Mouse (Mus musculus) forebrain, embryonic 15.5 days (tissue): ENCODE measurements at regions not wholly inside any gene's neighbourhood (a gene's known extent, or its start where the extent isn't known, plus 50 kb on each side); places are given as distances from the start of the nearest gene placed in this dataset.

ENCODE experiments used
- ATAC-seq: fragments of 200-750 bp; cut with Nextera tagmentation; replicated peaks from 2 replicates; pipeline ENCODE4 v1.8.0; 2017; ENCODE audit warnings: mild to moderate bottlenecking, moderate TSS enrichment, moderate library complexity
- H3K27ac ChIP-seq: fragments of 300-500 bp; sonication (generic); replicated peaks from 2 replicates; pipeline ENCODE4 v1.5.1; 2015; ENCODE audit warnings: mild to moderate bottlenecking, inconsistent platforms
- H3K27me3 ChIP-seq: fragments of 300-500 bp; sonication (generic); 2 replicates; pipeline ENCODE4 v1.6.1; 2015; ENCODE audit warnings: inconsistent platforms
- H3K36me3 ChIP-seq: fragments of 300-500 bp; sonication (generic); 2 replicates; pipeline ENCODE4 v1.6.1; 2015; ENCODE audit warnings: mild to moderate bottlenecking, inconsistent platforms
- H3K4me1 ChIP-seq: fragments of 300-500 bp; sonication (generic); 2 replicates; pipeline ENCODE4 v1.6.1; 2015; ENCODE audit warnings: inconsistent platforms
- H3K4me2 ChIP-seq: fragments of 300-500 bp; sonication (generic); replicated peaks from 2 replicates; pipeline ENCODE4 v1.6.1; 2015; ENCODE audit warnings: mild to moderate bottlenecking, inconsistent platforms
- H3K4me3 ChIP-seq: fragments of 300-500 bp; sonication (generic); 2 replicates; pipeline ENCODE4 v1.5.1; 2015; ENCODE audit warnings: mild to moderate bottlenecking, inconsistent platforms
- H3K9ac ChIP-seq: fragments of 300-500 bp; sonication (generic); replicated peaks from 2 replicates; pipeline ENCODE4 v1.6.1; 2015; ENCODE audit warnings: mild to moderate bottlenecking, inconsistent platforms
- H3K9me3 ChIP-seq: fragments of 300-500 bp; sonication (generic); 2 replicates; pipeline ENCODE4 v1.6.1; 2016; ENCODE audit warnings: inconsistent platforms
- WGBS: fragments of 180-500 bp; shearing (Covaris S2); methylation state at CpG from one replicate; pipeline ENCODE4 v1.1.7; 2015; ENCODE audit warnings: mixed read lengths; 5-methylcytosine and 5-hydroxymethylcytosine counted together

GRCm38 (mm10) chr1:164620129-164620528 lies 162.0 kb upstream of the Atp1b1 start:
- Histone ChIP-seq H3K4me1 (no peaks in the 10 kb centered on the region), H3K27ac (no peak overlapping the region), H3K36me3 (no peaks in the 10 kb centered on the region), H3K9ac (no peak overlapping the region), H3K9me3 (no peaks in the 10 kb centered on the region), H3K4me3 (no peak overlapping the region), H3K4me2 (no peak overlapping the region), H3K27me3 (no peaks in the 10 kb centered on the region)
- WGBS, result 83% methylated on average over 1 of the region's 1 CpGs
- no peak for ATAC-seq

- no peak overlapping the region for H3K4me2 ChIP-seq
- no peaks in the 10 kb centered on the region for H3K4me1 ChIP-seq
- H3K9me3 ChIP-seq, result no peaks in the 10 kb centered on the region
- no peaks in the 10 kb centered on the region for H3K27me3 ChIP-seq
- no peaks in the 10 kb centered on the region for H3K36me3 ChIP-seq
- no peak overlapping the region for H3K4me3 ChIP-seq
- H3K9ac ChIP-seq, result no peak overlapping the region
- no peak overlapping the region for H3K27ac ChIP-seq
- ATAC-seq, result no peak
These were observed 159.7 kb upstream of the Atp1b1 start for GRCm38 (mm10) chr1:164617871-164618270.

GRCm38 (mm10) chr1:164607061-164607460 lies 148.9 kb upstream of the Atp1b1 start:
- Histone ChIP-seq H3K4me2 (no peak overlapping the region), H3K9me3 (no peaks in the 10 kb centered on the region), H3K36me3 (no peaks in the 10 kb centered on the region), H3K4me3 (no peak overlapping the region), H3K27me3 (no peaks in the 10 kb centered on the region), H3K27ac (no peak overlapping the region), H3K9ac (no peak overlapping the region), H3K4me1 (0 out of 2 replicates have a peak, but pooled peaks cover 5% of the 10 kb centered on the region)
- no peak for ATAC-seq
- WGBS, result 52% methylated on average over 5 of the region's 5 CpGs

- no peak overlapping the region for H3K27ac ChIP-seq
- no peak overlapping the region for H3K4me2 ChIP-seq
- H3K4me1 ChIP-seq, result 0 out of 2 replicates have a peak, but pooled peaks cover 5% of the 10 kb centered on the region
- H3K9me3 ChIP-seq, result no peaks in the 10 kb centered on the region
- no peaks in the 10 kb centered on the region for H3K36me3 ChIP-seq
- H3K27me3 ChIP-seq, result no peaks in the 10 kb centered on the region
- no peak overlapping the region for H3K4me3 ChIP-seq
- ATAC-seq, result no peak; the same call in 1 of the 2 replicates
- H3K9ac ChIP-seq, result no peak overlapping the region
- WGBS, result 45% methylated on average over 8 of the region's 8 CpGs
These were observed 148.1 kb upstream of the Atp1b1 start for GRCm38 (mm10) chr1:164606141-164606754.

- WGBS, result 77% methylated on average over 3 of the region's 3 CpGs
- Histone ChIP-seq H3K4me1 (0 out of 2 replicates have a peak, but pooled peaks cover 5% of the 10 kb centered on the region), H3K27ac (no peak overlapping the region), H3K4me3 (no peak overlapping the region), H3K9ac (no peak overlapping the region), H3K36me3 (no peaks in the 10 kb centered on the region), H3K9me3 (no peaks in the 10 kb centered on the region), H3K4me2 (no peak overlapping the region), H3K27me3 (no peaks in the 10 kb centered on the region)
- no peak for ATAC-seq
These were observed 145.3 kb upstream of the Atp1b1 start for GRCm38 (mm10) chr1:164603433-164603832.

GRCm38 (mm10) chr1:164602568-164602967 lies 144.4 kb upstream of the Atp1b1 start:
- Histone ChIP-seq H3K27me3 (no peaks in the 10 kb centered on the region), H3K4me3 (no peak overlapping the region), H3K9ac (no peak overlapping the region), H3K4me2 (no peak overlapping the region), H3K27ac (no peak overlapping the region), H3K36me3 (no peaks in the 10 kb centered on the region), H3K9me3 (no peaks in the 10 kb centered on the region), H3K4me1 (0 out of 2 replicates have a peak, but pooled peaks cover 5% of the 10 kb centered on the region)
- 98% methylated on average over 5 of the region's 5 CpGs for WGBS
- no peak for ATAC-seq

- WGBS, result 50% methylated on average over 3 of the region's 3 CpGs
- H3K9me3 ChIP-seq, result no peaks in the 10 kb centered on the region
- H3K4me2 ChIP-seq, result no peak overlapping the region
- no peak overlapping the region for H3K9ac ChIP-seq
- no peaks in the 10 kb centered on the region for H3K27me3 ChIP-seq
- no peak overlapping the region for H3K4me3 ChIP-seq
- peak overlapping the region; percentile 66 for H3K27ac ChIP-seq
- ATAC-seq, result peak; percentile 91
- H3K36me3 ChIP-seq, result no peaks in the 10 kb centered on the region
- H3K4me1 ChIP-seq, result peaks cover 10% of the 10 kb centered on the region; the same call in 1 of the 2 replicates
These were observed 132.1 kb upstream of the Atp1b1 start for GRCm38 (mm10) chr1:164590205-164590613.

GRCm38 (mm10) chr1:164586066-164586989 lies 128.2 kb upstream of the Atp1b1 start:
- H3K4me3 ChIP-seq, result no peak overlapping the region
- no peaks in the 10 kb centered on the region for H3K27me3 ChIP-seq
- no peaks in the 10 kb centered on the region for H3K36me3 ChIP-seq
- WGBS, result 38% methylated on average over 11 of the region's 11 CpGs
- H3K4me1 ChIP-seq, result peaks cover 10% of the 10 kb centered on the region; the same call in 1 of the 2 replicates
- peak overlapping the region; percentile 46 for H3K27ac ChIP-seq
- no peaks in the 10 kb centered on the region for H3K9me3 ChIP-seq
- no peak for ATAC-seq
- no peak overlapping the region for H3K4me2 ChIP-seq
- H3K9ac ChIP-seq, result no peak overlapping the region

GRCm38 (mm10) chr1:164576856-164577489 lies 118.8 kb upstream of the Atp1b1 start:
- ATAC-seq, result peak; percentile 72
- Histone ChIP-seq H3K4me3 (no peak overlapping the region), H3K4me2 (no peak overlapping the region), H3K9me3 (no peaks in the 10 kb centered on the region), H3K36me3 (no peaks in the 10 kb centered on the region), H3K27ac (peak overlapping the region; percentile 53), H3K9ac (no peak overlapping the region), H3K4me1 (peaks cover 9% of the 10 kb centered on the region), H3K27me3 (no peaks in the 10 kb centered on the region)
- WGBS, result 28% methylated on average over 14 of the region's 14 CpGs

- no peak overlapping the region for H3K9ac ChIP-seq
- H3K4me2 ChIP-seq, result no peak overlapping the region
- ATAC-seq, result no peak
- no peak overlapping the region for H3K4me3 ChIP-seq
- 89% methylated on average over 5 of the region's 5 CpGs for WGBS
- H3K27ac ChIP-seq, result no peak overlapping the region
- no peaks in the 10 kb centered on the region for H3K9me3 ChIP-seq
- H3K27me3 ChIP-seq, result no peaks in the 10 kb centered on the region
- H3K4me1 ChIP-seq, result peaks cover 9% of the 10 kb centered on the region
- no peaks in the 10 kb centered on the region for H3K36me3 ChIP-seq
These were observed 115.5 kb upstream of the Atp1b1 start for GRCm38 (mm10) chr1:164573639-164574038.

- WGBS, result 63% methylated on average over 4 of the region's 4 CpGs
- no peak overlapping the region for H3K4me3 ChIP-seq
- no peak overlapping the region for H3K4me2 ChIP-seq
- H3K36me3 ChIP-seq, result no peaks in the 10 kb centered on the region
- H3K9ac ChIP-seq, result no peak overlapping the region
- H3K9me3 ChIP-seq, result no peaks in the 10 kb centered on the region
- no peak for ATAC-seq
- H3K27ac ChIP-seq, result no peak overlapping the region
- H3K4me1 ChIP-seq, result peaks cover 6% of the 10 kb centered on the region
- H3K27me3 ChIP-seq, result no peaks in the 10 kb centered on the region
These were observed 114.0 kb upstream of the Atp1b1 start for GRCm38 (mm10) chr1:164572183-164572582.

- Histone ChIP-seq H3K4me3 (no peak overlapping the region), H3K9ac (no peak overlapping the region), H3K4me2 (no peak overlapping the region), H3K27ac (no peak overlapping the region), H3K27me3 (no peaks in the 10 kb centered on the region), H3K4me1 (peaks cover under 1% of the 10 kb centered on the region; the same call in 1 of the 2 replicates), H3K36me3 (no peaks in the 10 kb centered on the region), H3K9me3 (no peaks in the 10 kb centered on the region)
- 92% methylated on average over 5 of the region's 5 CpGs for WGBS
- ATAC-seq, result no peak
These were observed 113.4 kb upstream of the Atp1b1 start for GRCm38 (mm10) chr1:164571496-164572078.
